Mouse (Mus musculus) ES-Bruce4 (cell line): ENCODE measurements around the gene Pusl1.

Experiments
- CTCF ChIP-seq: IDR thresholded peaks from one replicate; pipeline ENCODE4 v1.8.1; 2011; ENCODE audit warnings: low read depth, low read length
- EP300 ChIP-seq: IDR thresholded peaks from 2 replicates; pipeline ENCODE4 v1.6.1; 2011; ENCODE audit warnings: low read depth, low read length; ENCODE audit not compliant: insufficient read depth
- POLR2A ChIP-seq: IDR thresholded peaks from one replicate; pipeline ENCODE4 v1.8.1; 2011; ENCODE audit warnings: low read length; ENCODE audit not compliant: insufficient read depth

- TF ChIP-seq CTCF: no peak
- TF ChIP-seq POLR2A: no peak
- TF ChIP-seq EP300: no peak
These were observed 40.2 kb downstream of the Pusl1 start for GRCm38 (mm10) chr4:155851368-155851767.
